Mouse (Mus musculus): ENCODE measurements at regions not wholly inside any gene's neighbourhood (a gene's known extent, or its start where the extent isn't known, plus 50 kb on each side); places are given as distances from the start of the nearest gene placed in this dataset.

DNA sequence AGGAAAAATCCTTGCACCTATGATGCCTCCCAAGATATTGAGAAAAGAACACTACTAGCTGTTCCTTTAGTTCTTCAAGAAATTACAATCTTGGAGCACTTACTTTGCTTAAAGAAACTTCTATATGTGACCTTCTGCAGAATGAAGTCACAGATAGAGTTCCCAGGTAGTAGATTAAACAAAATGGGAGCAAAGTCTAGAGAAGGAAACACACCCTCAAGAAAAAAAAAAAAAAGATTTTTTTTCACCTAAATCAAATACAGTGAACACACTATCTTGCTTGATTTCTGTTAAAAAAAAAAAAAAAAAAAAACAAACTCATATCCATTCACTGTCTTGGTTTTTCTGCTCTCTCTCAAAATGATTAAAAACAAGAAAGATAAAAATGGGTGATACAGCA lies 76.6 kb upstream of the Kynu start:
- H3K4me1 ChIP-seq (ENCODE audit: control insufficient read depth, insufficient read depth, low read length) = no peaks in the 10 kb centered on the region
- no peak overlapping the region for H3K4me2 ChIP-seq (ENCODE audit: low read depth)
- DNase-seq (ENCODE audit: low spot score) = no peak
- no peak overlapping the region for H3K27ac ChIP-seq (ENCODE audit: low read depth, low read length)
- H3K36me3 ChIP-seq (ENCODE audit: control insufficient read depth, insufficient read depth, low read length) = no peaks in the 10 kb centered on the region
- no peak overlapping the region for H3K4me3 ChIP-seq (ENCODE audit: low read depth, low read length)
- no peak overlapping the region for H3K9ac ChIP-seq (ENCODE audit: low read length)
- no peaks in the 10 kb centered on the region for H3K9me3 ChIP-seq (ENCODE audit: control insufficient read depth, low read length)
- no peak for ATAC-seq (ENCODE audit: insufficient read depth, low FRiP score, low TSS enrichment)
- no peaks in the 10 kb centered on the region for H3K27me3 ChIP-seq (ENCODE audit: control insufficient read depth, insufficient read depth, low read length)

GRCm38 (mm10) chr2:43479871-43480270 lies 75.3 kb upstream of the Kynu start:
- Histone ChIP-seq H3K4me1 (ENCODE audit: control insufficient read depth, insufficient read depth, low read length) (no peaks in the 10 kb centered on the region), H3K9ac (ENCODE audit: low read length) (no peak overlapping the region), H3K27ac (ENCODE audit: low read depth, low read length) (no peak overlapping the region), H3K4me2 (ENCODE audit: low read depth) (no peak overlapping the region), H3K27me3 (ENCODE audit: control insufficient read depth, insufficient read depth, low read length) (no peaks in the 10 kb centered on the region), H3K36me3 (ENCODE audit: control insufficient read depth, insufficient read depth, low read length) (no peaks in the 10 kb centered on the region), H3K9me3 (ENCODE audit: control insufficient read depth, low read length) (no peaks in the 10 kb centered on the region), H3K4me3 (ENCODE audit: low read depth, low read length) (no peak overlapping the region)
- ATAC-seq (ENCODE audit: insufficient read depth, low FRiP score, low TSS enrichment) (no peak), DNase-seq (ENCODE audit: low spot score) (no peak)
- 47% methylated on average over 1 of the region's 1 CpGs for WGBS

All from neural tube, embryonic 11.5 days (tissue).